Mouse (Mus musculus) embryonic facial prominence, embryonic 12.5 days (tissue): ENCODE results near the gene Actr6. TPM values are rescaled to one million over a fixed set of nuclear protein-coding genes. Genes with fewer than 3 reads are reported as not detected.
A peak's percentile ranks its signal among the peaks of the same experiment; 100 is the strongest.

ENCODE experiments used
- ATAC-seq: fragments of 200-750 bp; cut with Nextera tagmentation; 2 replicates; pipeline ENCODE4 v1.8.0; 2017; ENCODE audit not compliant: insufficient number of reproducible peaks, insufficient read depth, low FRiP score, low TSS enrichment
- H3K27ac ChIP-seq: fragments of 300-500 bp; sonication (generic); 2 replicates; pipeline ENCODE4 v1.5.1; 2016; ENCODE audit warnings: mild to moderate bottlenecking
- H3K27me3 ChIP-seq: fragments of 300-500 bp; sonication (generic); 2 replicates; pipeline ENCODE4 v1.6.1; 2016; ENCODE audit warnings: mild to moderate bottlenecking, moderate library complexity
- H3K36me3 ChIP-seq: fragments of 300-500 bp; sonication (generic); 2 replicates; pipeline ENCODE4 v1.6.1; 2016; ENCODE audit warnings: mild to moderate bottlenecking
- H3K4me1 ChIP-seq: fragments of 300-500 bp; sonication (generic); 2 replicates; pipeline ENCODE4 v1.6.1; 2016
- H3K4me2 ChIP-seq: fragments of 300-500 bp; sonication (generic); replicated peaks from 2 replicates; pipeline ENCODE4 v1.6.1; 2016; ENCODE audit warnings: mild to moderate bottlenecking, moderate library complexity
- H3K4me3 ChIP-seq: fragments of 300-500 bp; sonication (generic); 2 replicates; pipeline ENCODE4 v1.5.1; 2016; ENCODE audit warnings: mild to moderate bottlenecking
- H3K9ac ChIP-seq: fragments of 300-500 bp; sonication (generic); 2 replicates; pipeline ENCODE4 v1.6.1; 2016; ENCODE audit warnings: mild to moderate bottlenecking, moderate library complexity
- H3K9me3 ChIP-seq: fragments of 300-500 bp; sonication (generic); 2 replicates; pipeline ENCODE4 v1.6.1; 2016; ENCODE audit warnings: mild to moderate bottlenecking, moderate library complexity
- WGBS: fragments of 180-500 bp; shearing (Covaris S2); methylation state at CpG from one replicate; pipeline ENCODE4 v1.1.7; 2016; 5-methylcytosine and 5-hydroxymethylcytosine counted together
- polyA plus RNA-seq: library from polyadenylated mRNA; unstranded; fragments of >200 nt; fragmentation: Nextera tagmentation; extraction: Ambion mirVana; gene quantifications from 2 replicates; pipeline ENCODE4 v1.2.1, GENCODE M21; 2016

The Actr6 gene
- polyA plus RNA-seq, result 40.9 and 44.5 TPM in 2 replicates

- Histone ChIP-seq H3K4me3 (peak within 1 kb of the TSS; percentile 62), H3K36me3 (no peaks in the 10 kb centered on the region), H3K4me2 (peak within 1 kb of the TSS; percentile 70), H3K9me3 (no peaks in the 10 kb centered on the region), H3K4me1 (peaks cover 11% of the 10 kb centered on the region; the same call in 1 of the 2 replicates), H3K27me3 (no peaks in the 10 kb centered on the region), H3K9ac (peak within 1 kb of the TSS; percentile 52), H3K27ac (no peak within 1 kb of the TSS)
- peak; percentile 95 for ATAC-seq
- WGBS, result 2% methylated on average over 49 of the region's 49 CpGs
Observed at GRCm38 (mm10) chr10:89732001-89732794, at the start of gene Actr6. Gene Actr6, minus strand, starts transcription at chr10:89732295.

GRCm38 (mm10) chr10:89776029-89776428 lies 43.9 kb upstream of the Actr6 start:
- Histone ChIP-seq H3K4me3 (no peak overlapping the region), H3K4me1 (no peaks in the 10 kb centered on the region), H3K27me3 (no peaks in the 10 kb centered on the region), H3K9ac (no peak overlapping the region), H3K9me3 (no peaks in the 10 kb centered on the region), H3K36me3 (peaks cover 13% of the 10 kb centered on the region; the same call in 1 of the 2 replicates), H3K4me2 (no peak overlapping the region), H3K27ac (no peak overlapping the region)
- 92% methylated on average over 6 of the region's 6 CpGs for WGBS
- ATAC-seq, result no peak

- no peaks in the 10 kb centered on the region for H3K9me3 ChIP-seq
- no peaks in the 10 kb centered on the region for H3K27me3 ChIP-seq
- H3K9ac ChIP-seq, result no peak overlapping the region
- 47% methylated on average over 2 of the region's 2 CpGs for WGBS
- no peak overlapping the region for H3K4me3 ChIP-seq
- H3K4me2 ChIP-seq, result no peak overlapping the region
- ATAC-seq, result no peak
- no peak overlapping the region for H3K27ac ChIP-seq
- no peaks in the 10 kb centered on the region for H3K4me1 ChIP-seq
- H3K36me3 ChIP-seq, result 0 out of 2 replicates have a peak, but pooled peaks cover 7% of the 10 kb centered on the region
Observed at GRCm38 (mm10) chr10:89771894-89772293, 39.8 kb upstream of the Actr6 start.

- Histone ChIP-seq H3K4me1 (no peaks in the 10 kb centered on the region), H3K36me3 (no peaks in the 10 kb centered on the region), H3K9me3 (no peaks in the 10 kb centered on the region), H3K27ac (no peak overlapping the region), H3K4me2 (no peak overlapping the region), H3K9ac (no peak overlapping the region), H3K27me3 (no peaks in the 10 kb centered on the region), H3K4me3 (no peak overlapping the region)
- WGBS, result 86% methylated on average over 4 of the region's 4 CpGs
- no peak for ATAC-seq
Observed at GRCm38 (mm10) chr10:89769096-89769495, 37.0 kb upstream of the Actr6 start.

GRCm38 (mm10) chr10:89768352-89769020 lies 36.4 kb upstream of the Actr6 start:
- Histone ChIP-seq H3K27me3 (no peaks in the 10 kb centered on the region), H3K36me3 (no peaks in the 10 kb centered on the region), H3K4me3 (no peak overlapping the region), H3K9ac (no peak overlapping the region), H3K27ac (no peak overlapping the region), H3K4me1 (no peaks in the 10 kb centered on the region), H3K9me3 (no peaks in the 10 kb centered on the region), H3K4me2 (no peak overlapping the region)
- ATAC-seq, result no peak
- 79% methylated on average over 7 of the region's 7 CpGs for WGBS

GRCm38 (mm10) chr10:89765790-89766714 lies 34.0 kb upstream of the Actr6 start:
- Histone ChIP-seq H3K27ac (no peak overlapping the region), H3K4me2 (no peak overlapping the region), H3K27me3 (no peaks in the 10 kb centered on the region), H3K9ac (no peak overlapping the region), H3K4me3 (no peak overlapping the region), H3K4me1 (no peaks in the 10 kb centered on the region), H3K9me3 (no peaks in the 10 kb centered on the region), H3K36me3 (no peaks in the 10 kb centered on the region)
- 89% methylated on average over 11 of the region's 11 CpGs for WGBS
- ATAC-seq, result no peak

- Histone ChIP-seq H3K4me2 (no peak overlapping the region), H3K27ac (no peak overlapping the region), H3K9me3 (no peaks in the 10 kb centered on the region), H3K4me3 (no peak overlapping the region), H3K36me3 (no peaks in the 10 kb centered on the region), H3K27me3 (no peaks in the 10 kb centered on the region), H3K9ac (no peak overlapping the region), H3K4me1 (no peaks in the 10 kb centered on the region)
- no peak for ATAC-seq
- 67% methylated on average over 9 of the region's 9 CpGs for WGBS
Observed at GRCm38 (mm10) chr10:89764457-89765121, 32.5 kb upstream of the Actr6 start.

GRCm38 (mm10) chr10:89760772-89761171 lies 28.7 kb upstream of the Actr6 start:
- Histone ChIP-seq H3K9ac (no peak overlapping the region), H3K4me1 (no peaks in the 10 kb centered on the region), H3K4me3 (no peak overlapping the region), H3K4me2 (no peak overlapping the region), H3K27me3 (no peaks in the 10 kb centered on the region), H3K9me3 (no peaks in the 10 kb centered on the region), H3K27ac (no peak overlapping the region), H3K36me3 (no peaks in the 10 kb centered on the region)
- WGBS, result 70% methylated on average over 5 of the region's 5 CpGs
- no peak for ATAC-seq

- WGBS, result 94% methylated on average over 4 of the region's 4 CpGs
- no peak overlapping the region for H3K27ac ChIP-seq
- H3K36me3 ChIP-seq, result no peaks in the 10 kb centered on the region
- ATAC-seq, result no peak
- H3K4me2 ChIP-seq, result no peak overlapping the region
- H3K9ac ChIP-seq, result no peak overlapping the region
- H3K9me3 ChIP-seq, result no peaks in the 10 kb centered on the region
- no peak overlapping the region for H3K4me3 ChIP-seq
- no peaks in the 10 kb centered on the region for H3K4me1 ChIP-seq
- H3K27me3 ChIP-seq, result no peaks in the 10 kb centered on the region
Observed at GRCm38 (mm10) chr10:89755231-89755630, 23.1 kb upstream of the Actr6 start.

- Histone ChIP-seq H3K27ac (no peak overlapping the region), H3K27me3 (no peaks in the 10 kb centered on the region), H3K4me2 (no peak overlapping the region), H3K9ac (no peak overlapping the region), H3K9me3 (no peaks in the 10 kb centered on the region), H3K4me1 (peaks cover 6% of the 10 kb centered on the region), H3K4me3 (no peak overlapping the region), H3K36me3 (no peaks in the 10 kb centered on the region)
- no peak for ATAC-seq
- WGBS, result 80% methylated on average over 5 of the region's 5 CpGs
Observed at GRCm38 (mm10) chr10:89751069-89751468, 19.0 kb upstream of the Actr6 start.

- H3K9ac ChIP-seq, result no peak overlapping the region
- H3K36me3 ChIP-seq, result no peaks in the 10 kb centered on the region
- H3K4me1 ChIP-seq, result peaks cover 6% of the 10 kb centered on the region
- WGBS, result 97% methylated on average over 2 of the region's 2 CpGs
- H3K27me3 ChIP-seq, result no peaks in the 10 kb centered on the region
- ATAC-seq, result no peak
- no peak overlapping the region for H3K4me2 ChIP-seq
- H3K27ac ChIP-seq, result no peak overlapping the region
- H3K4me3 ChIP-seq, result no peak overlapping the region
- no peaks in the 10 kb centered on the region for H3K9me3 ChIP-seq
Observed at GRCm38 (mm10) chr10:89748619-89749018, 16.5 kb upstream of the Actr6 start.
